Mouse (Mus musculus): Measurements from ENCODE around the gene Dap. TPM values are rescaled to one million over a fixed set of nuclear protein-coding genes. Genes with fewer than 3 reads are reported as not detected.
A peak's percentile ranks its signal among the peaks of the same experiment; 100 is the strongest.

The Dap gene
- polyA plus RNA-seq, 1 experiment from 2014 or later: 91.9 TPM

GRCm38 (mm10) chr15:31240181-31240580, 16.1 kb downstream of the Dap start:
- peaks cover 11% of the 10 kb centered on the region for H3K9me3 ChIP-seq
- no peak overlapping the region for H3K4me2 ChIP-seq (replicated peaks)
- H3K27ac ChIP-seq: no peak overlapping the region
- H3K4me3 ChIP-seq: no peak overlapping the region
- WGBS: 92% methylated on average over 4 of the region's 4 CpGs
- no peaks in the 10 kb centered on the region for H3K27me3 ChIP-seq
- no peak for ATAC-seq (ENCODE audit: low FRiP score, low read depth)
- peaks cover 13% of the 10 kb centered on the region for H3K4me1 ChIP-seq
- H3K36me3 ChIP-seq: peaks cover 72% of the 10 kb centered on the region
- no peak overlapping the region for H3K9ac ChIP-seq

GRCm38 (mm10) chr15:31243260-31243659, 19.1 kb downstream of the Dap start:
- no peak overlapping the region for H3K9ac ChIP-seq
- peaks cover 11% of the 10 kb centered on the region for H3K9me3 ChIP-seq
- peaks cover 51% of the 10 kb centered on the region for H3K36me3 ChIP-seq
- no peak for ATAC-seq (ENCODE audit: low FRiP score, low read depth)
- H3K27me3 ChIP-seq: no peaks in the 10 kb centered on the region
- no peak overlapping the region for H3K4me3 ChIP-seq
- peaks cover 28% of the 10 kb centered on the region for H3K4me1 ChIP-seq
- H3K27ac ChIP-seq: no peak overlapping the region
- 82% methylated on average over 10 of the region's 10 CpGs for WGBS
- H3K4me2 ChIP-seq (replicated peaks): no peak overlapping the region

- H3K27me3 ChIP-seq: no peaks in the 10 kb centered on the region
- no peak for ATAC-seq (ENCODE audit: low FRiP score, low read depth)
- H3K27ac ChIP-seq: no peak overlapping the region
- H3K4me2 ChIP-seq (replicated peaks): no peak overlapping the region
- no peak overlapping the region for H3K4me3 ChIP-seq
- H3K36me3 ChIP-seq: peaks cover 40% of the 10 kb centered on the region
- WGBS: 89% methylated on average over 17 of the region's 17 CpGs
- H3K4me1 ChIP-seq: peaks cover 39% of the 10 kb centered on the region
- H3K9me3 ChIP-seq: peaks cover 11% of the 10 kb centered on the region
- H3K9ac ChIP-seq: no peak overlapping the region
Measured at GRCm38 (mm10) chr15:31244696-31245445, 20.8 kb downstream of the Dap start.

DNA sequence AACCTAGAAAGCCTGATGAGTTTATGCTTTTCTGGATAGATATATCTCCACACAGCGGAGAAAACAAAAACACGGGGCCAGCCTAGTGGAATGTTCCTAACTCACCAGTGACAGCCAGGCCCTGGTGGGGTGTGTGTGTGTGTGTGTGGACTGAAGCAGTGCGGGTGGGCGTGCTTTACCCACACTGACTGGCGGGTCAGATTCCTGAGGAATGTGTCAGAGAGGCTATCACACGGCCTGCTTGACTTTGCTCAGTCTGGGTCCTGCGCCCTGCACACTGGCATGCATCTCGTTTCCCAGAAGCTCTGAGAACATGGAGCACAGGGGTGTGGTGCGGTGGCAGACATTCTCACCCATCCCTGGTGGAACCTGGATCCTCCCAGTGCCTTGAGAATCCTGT, 21.8 kb downstream of the Dap start:
- Histone ChIP-seq H3K36me3 (peaks cover 29% of the 10 kb centered on the region), H3K27me3 (no peaks in the 10 kb centered on the region), H3K4me2 (replicated peaks) (no peak overlapping the region), H3K9me3 (peaks cover 11% of the 10 kb centered on the region), H3K4me1 (peaks cover 50% of the 10 kb centered on the region), H3K4me3 (no peak overlapping the region), H3K9ac (no peak overlapping the region), H3K27ac (no peak overlapping the region)
- WGBS: 64% methylated on average over 9 of the region's 9 CpGs
- ATAC-seq (ENCODE audit: low FRiP score, low read depth): no peak

- ATAC-seq (ENCODE audit: low FRiP score, low read depth): no peak
- H3K4me1 ChIP-seq: peaks cover 53% of the 10 kb centered on the region
- peaks cover 2% of the 10 kb centered on the region for H3K9me3 ChIP-seq
- H3K27ac ChIP-seq: no peak overlapping the region
- WGBS: 68% methylated on average over 9 of the region's 9 CpGs
- no peak overlapping the region for H3K4me2 ChIP-seq (replicated peaks)
- no peaks in the 10 kb centered on the region for H3K27me3 ChIP-seq
- no peak overlapping the region for H3K4me3 ChIP-seq
- no peak overlapping the region for H3K9ac ChIP-seq
- H3K36me3 ChIP-seq: peaks cover 19% of the 10 kb centered on the region
Measured at GRCm38 (mm10) chr15:31247035-31247434, 22.9 kb downstream of the Dap start.

GRCm38 (mm10) chr15:31248882-31249281, 24.8 kb downstream of the Dap start:
- Histone ChIP-seq H3K36me3 (peaks cover 2% of the 10 kb centered on the region; the same call in 1 of the 2 replicates), H3K27ac (peak overlapping the region; percentile 72), H3K4me1 (peaks cover 53% of the 10 kb centered on the region), H3K9ac (no peak overlapping the region), H3K27me3 (no peaks in the 10 kb centered on the region), H3K4me2 (replicated peaks) (no peak overlapping the region; the same call in 1 of the 2 replicates), H3K4me3 (no peak overlapping the region), H3K9me3 (no peaks in the 10 kb centered on the region)
- ATAC-seq (ENCODE audit: low FRiP score, low read depth): no peak
- WGBS: 32% methylated on average over 7 of the region's 7 CpGs

DNA sequence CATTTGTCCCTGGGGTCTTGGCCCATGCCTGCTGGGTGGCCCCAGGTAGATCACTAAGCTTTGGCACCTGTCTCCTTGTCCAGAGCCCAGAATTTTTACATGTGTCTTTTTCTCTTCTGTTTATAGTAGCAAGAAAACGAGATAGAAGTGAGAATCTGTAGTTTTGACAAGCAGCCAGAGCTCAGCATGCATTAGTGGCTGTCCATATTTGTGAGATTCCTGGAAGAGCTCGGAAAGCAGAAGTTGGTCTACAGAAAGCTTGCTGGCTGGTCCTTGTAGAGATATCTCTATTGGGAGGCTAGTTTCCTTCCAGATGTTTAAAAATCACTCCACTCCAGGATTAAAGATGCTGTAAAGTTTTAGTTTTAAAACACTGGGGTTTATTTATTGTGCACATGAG, 25.9 kb downstream of the Dap start:
- H3K9me3 ChIP-seq: no peaks in the 10 kb centered on the region
- 48% methylated on average over 2 of the region's 2 CpGs for WGBS
- ATAC-seq (ENCODE audit: low FRiP score, low read depth): no peak; the same call in 1 of the 2 replicates
- H3K27ac ChIP-seq: no peak overlapping the region
- H3K4me2 ChIP-seq (replicated peaks): no peak overlapping the region
- H3K27me3 ChIP-seq: no peaks in the 10 kb centered on the region
- H3K4me3 ChIP-seq: no peak overlapping the region
- H3K4me1 ChIP-seq: peaks cover 53% of the 10 kb centered on the region
- H3K36me3 ChIP-seq: no peaks in the 10 kb centered on the region
- H3K9ac ChIP-seq: no peak overlapping the region

GRCm38 (mm10) chr15:31250676-31251075, 26.6 kb downstream of the Dap start:
- no peak for ATAC-seq (ENCODE audit: low FRiP score, low read depth)
- H3K4me1 ChIP-seq: peaks cover 53% of the 10 kb centered on the region
- no peaks in the 10 kb centered on the region for H3K27me3 ChIP-seq
- no peak overlapping the region for H3K4me3 ChIP-seq
- WGBS: 55% methylated on average over 3 of the region's 3 CpGs
- H3K36me3 ChIP-seq: no peaks in the 10 kb centered on the region
- H3K9ac ChIP-seq: no peak overlapping the region
- H3K27ac ChIP-seq: no peak overlapping the region
- H3K9me3 ChIP-seq: no peaks in the 10 kb centered on the region
- no peak overlapping the region for H3K4me2 ChIP-seq (replicated peaks)

DNA sequence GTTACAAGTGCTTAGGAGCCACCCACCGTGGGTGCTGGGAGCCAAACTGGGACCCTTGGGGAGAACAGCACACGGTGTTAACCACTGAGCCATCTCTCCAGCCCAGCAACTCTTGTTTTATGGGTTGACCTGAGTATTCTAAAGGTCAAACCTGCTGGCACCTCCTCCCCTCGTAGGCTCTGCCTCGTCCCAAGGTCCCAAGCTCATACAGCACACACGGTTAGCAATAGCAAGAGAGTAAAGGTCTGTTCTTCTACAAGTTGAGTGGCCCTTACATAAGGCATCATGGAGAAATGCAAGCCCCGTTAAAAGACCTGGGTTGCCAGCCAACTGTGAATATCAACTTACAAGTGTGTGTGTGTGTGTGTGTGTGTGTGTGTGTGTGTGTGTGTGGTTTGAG, 27.1 kb downstream of the Dap start:
- 68% methylated on average over 6 of the region's 6 CpGs for WGBS

DNA sequence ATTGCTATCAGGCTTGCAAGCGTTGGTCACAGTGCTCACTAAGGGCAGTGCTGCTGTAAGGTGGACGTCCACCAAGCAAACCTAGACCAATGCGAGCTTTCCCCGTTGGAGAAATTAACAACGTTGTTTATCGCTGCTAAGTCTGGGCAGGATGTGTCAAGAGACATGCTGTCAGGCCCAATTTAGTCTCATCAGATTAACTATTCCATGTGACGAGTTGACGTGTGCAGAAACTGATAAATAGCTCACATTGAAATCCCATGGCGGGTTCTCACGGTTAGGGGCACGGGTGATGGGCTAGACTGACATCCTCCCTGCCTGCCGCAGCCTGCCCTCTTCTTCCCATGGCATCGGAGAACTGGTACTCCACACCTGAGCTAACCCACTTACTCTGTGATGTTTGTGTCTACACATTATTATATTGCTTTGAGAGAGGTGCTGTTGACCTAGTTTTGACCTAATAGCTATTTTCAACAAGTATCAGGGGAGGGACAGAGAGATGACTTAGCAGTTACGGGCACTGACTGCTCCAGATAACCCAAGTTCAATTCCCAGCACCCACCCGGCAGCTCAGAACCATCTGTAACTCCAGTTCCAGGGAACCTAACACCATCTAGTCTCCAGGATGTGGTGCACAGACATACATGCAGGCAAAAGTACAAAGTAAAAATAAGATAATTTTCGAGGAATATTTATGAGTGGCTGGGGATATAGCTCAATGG, 28.6 kb downstream of the Dap start:
- no peak overlapping the region for H3K27ac ChIP-seq

More for the DNA sequence above, 27.1 kb downstream of the Dap start:
- Histone ChIP-seq H3K9me3 (no peaks in the 10 kb centered on the region), H3K9ac (no peak overlapping the region), H3K4me3 (no peak overlapping the region), H3K4me2 (replicated peaks) (no peak overlapping the region), H3K27ac (no peak overlapping the region), H3K36me3 (no peaks in the 10 kb centered on the region), H3K4me1 (peaks cover 49% of the 10 kb centered on the region), H3K27me3 (no peaks in the 10 kb centered on the region)
- no peak for ATAC-seq (ENCODE audit: low FRiP score, low read depth)

GRCm38 (mm10) chr15:31253380-31253779, 29.3 kb downstream of the Dap start:
- no peak overlapping the region for H3K4me2 ChIP-seq (replicated peaks)

More for the DNA sequence above, 28.6 kb downstream of the Dap start:
- no peak overlapping the region for H3K4me3 ChIP-seq
- no peak for ATAC-seq (ENCODE audit: low FRiP score, low read depth)
- 87% methylated on average over 16 of the region's 16 CpGs for WGBS
- H3K36me3 ChIP-seq: no peaks in the 10 kb centered on the region
- H3K4me1 ChIP-seq: peaks cover 37% of the 10 kb centered on the region
- no peak overlapping the region for H3K4me2 ChIP-seq (replicated peaks)
- H3K27me3 ChIP-seq: no peaks in the 10 kb centered on the region
- no peak overlapping the region for H3K9ac ChIP-seq
- H3K9me3 ChIP-seq: no peaks in the 10 kb centered on the region

GRCm38 (mm10) chr15:31253963-31254362, 29.8 kb downstream of the Dap start:
- Histone ChIP-seq H3K27ac (no peak overlapping the region), H3K27me3 (no peaks in the 10 kb centered on the region), H3K4me2 (replicated peaks) (no peak overlapping the region), H3K4me3 (no peak overlapping the region), H3K9ac (no peak overlapping the region), H3K9me3 (no peaks in the 10 kb centered on the region), H3K4me1 (peaks cover 33% of the 10 kb centered on the region), H3K36me3 (no peaks in the 10 kb centered on the region)
- ATAC-seq (ENCODE audit: low FRiP score, low read depth): no peak
- 82% methylated on average over 4 of the region's 4 CpGs for WGBS

More at GRCm38 (mm10) chr15:31253380-31253779, 29.3 kb downstream of the Dap start:
- H3K27ac ChIP-seq: no peak overlapping the region
- H3K4me3 ChIP-seq: no peak overlapping the region
- WGBS: 69% methylated on average over 8 of the region's 8 CpGs
- no peaks in the 10 kb centered on the region for H3K36me3 ChIP-seq
- H3K9me3 ChIP-seq: no peaks in the 10 kb centered on the region
- ATAC-seq (ENCODE audit: low FRiP score, low read depth): no peak
- no peaks in the 10 kb centered on the region for H3K27me3 ChIP-seq
- H3K4me1 ChIP-seq: peaks cover 37% of the 10 kb centered on the region
- H3K9ac ChIP-seq: no peak overlapping the region

All from limb, embryonic 13.5 days (tissue).